Mouse (Mus musculus) stomach, postnatal 0 days (tissue): ENCODE results near the gene Igsf21. TPM values are rescaled to one million over a fixed set of nuclear protein-coding genes. Genes with fewer than 3 reads are reported as not detected.

Source experiments
- ATAC-seq: fragments of 200-750 bp; cut with Nextera tagmentation; 2 replicates; pipeline ENCODE4 v1.8.0; 2017; ENCODE audit not compliant: low FRiP score, low TSS enrichment
- DNase-seq: peaks from one replicate; pipeline ENCODE4 v3.0.0-alpha.2; 2016; ENCODE audit warnings: low spot score
- H3K27ac ChIP-seq: fragments of 300-500 bp; sonication (generic); replicated peaks from 2 replicates; pipeline ENCODE4 v1.5.1; 2014; ENCODE audit warnings: mild to moderate bottlenecking, control low read depth
- H3K27me3 ChIP-seq: fragments of 300-500 bp; sonication (generic); 2 replicates; pipeline ENCODE4 v1.6.1; 2014; ENCODE audit warnings: low read length; ENCODE audit not compliant: control insufficient read depth, insufficient read depth
- H3K36me3 ChIP-seq: fragments of 300-500 bp; sonication (generic); 2 replicates; pipeline ENCODE4 v1.6.1; 2014; ENCODE audit warnings: low read length, mixed read lengths; ENCODE audit not compliant: control insufficient read depth, insufficient read depth
- H3K4me1 ChIP-seq: fragments of 300-500 bp; sonication (generic); replicated peaks from 2 replicates; pipeline ENCODE4 v1.6.1; 2014; ENCODE audit warnings: antibody characterized with exemption; ENCODE audit not compliant: control insufficient read depth, insufficient read depth
- H3K4me2 ChIP-seq: fragments of 300-500 bp; sonication (generic); replicated peaks from 2 replicates; pipeline ENCODE4 v1.6.1; 2014; ENCODE audit warnings: low read depth, mild to moderate bottlenecking, control low read depth, moderate library complexity
- H3K4me3 ChIP-seq: fragments of 300-500 bp; sonication (generic); 2 replicates; pipeline ENCODE4 v1.5.1; 2014; ENCODE audit warnings: low read depth, low read length, control low read depth
- H3K9ac ChIP-seq: fragments of 300-500 bp; sonication (generic); 2 replicates; pipeline ENCODE4 v1.6.1; 2014; ENCODE audit warnings: mild to moderate bottlenecking, low read length, control low read depth, mixed read lengths
- H3K9me3 ChIP-seq: fragments of 300-500 bp; sonication (generic); 2 replicates; pipeline ENCODE4 v1.6.1; 2016; ENCODE audit warnings: low read length; ENCODE audit not compliant: control insufficient read depth
- CTCF ChIP-seq: IDR thresholded peaks from 2 replicates; pipeline ENCODE4 v1.5.1; 2016; ENCODE audit warnings: antibody characterized with exemption, low read depth, mild to moderate bottlenecking, moderate library complexity
- EP300 ChIP-seq: optimal IDR thresholded peaks from 2 replicates; pipeline ENCODE3; 2016; ENCODE audit warnings: antibody characterized with exemption
- WGBS: fragments of 180-500 bp; shearing (Covaris S2); extraction: QIAGEN DNeasy Blood & Tissue Kit; methylation state at CpG from one replicate; pipeline ENCODE4 v1.1.7; 2014; 5-methylcytosine and 5-hydroxymethylcytosine counted together
- polyA plus RNA-seq: library from polyadenylated mRNA; unstranded; fragments of >200 nt; fragmentation: Nextera tagmentation; extraction: Ambion mirVana; gene quantifications from 2 replicates; pipeline ENCODE4 v1.2.1, GENCODE M21; 2015

Igsf21 gene
- polyA plus RNA-seq, 1 experiment from 2014 or later: 1.2 TPM

DNA sequence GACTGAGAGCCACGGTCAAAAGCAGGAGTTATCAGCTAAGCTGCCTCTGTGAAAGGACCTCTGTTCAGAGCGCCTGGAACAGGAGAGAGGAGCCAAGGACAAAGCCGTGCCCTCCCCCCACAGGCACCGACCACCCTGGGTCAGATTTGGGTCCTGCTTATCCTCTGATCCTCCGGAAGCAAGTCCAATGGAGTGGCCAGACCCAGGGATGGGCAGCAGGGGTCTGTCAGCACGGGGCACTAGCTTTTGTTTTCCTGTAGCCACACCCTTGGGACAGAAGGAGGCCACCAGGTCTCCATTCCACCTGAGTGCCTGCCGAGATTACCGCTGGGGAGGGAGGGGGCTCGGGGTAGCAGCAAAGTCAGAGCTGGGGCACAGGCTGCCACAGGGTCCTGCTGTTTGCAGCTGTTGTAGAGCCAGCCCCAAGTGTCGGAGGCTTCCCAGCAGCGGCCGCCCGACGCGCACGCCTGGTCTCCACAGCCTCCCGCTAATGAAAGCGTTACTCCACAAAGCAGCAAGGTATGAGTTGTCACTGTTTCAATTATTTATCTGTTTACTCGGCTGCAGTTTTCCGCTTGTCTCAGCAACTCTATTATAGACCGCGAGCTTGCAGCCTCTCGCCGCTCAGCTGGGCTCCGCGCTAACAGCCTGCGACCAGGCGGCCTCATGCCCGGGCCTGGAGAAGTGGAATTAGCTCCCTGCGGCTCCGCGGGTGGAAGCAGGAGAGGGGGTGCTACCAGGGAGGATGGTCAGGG is 137.5 kb downstream of the Igsf21 start:
- 4% methylated on average over 32 of the region's 32 CpGs for WGBS
- Histone ChIP-seq H3K9ac (no peak overlapping the region), H3K4me1 (no peaks in the 10 kb centered on the region), H3K4me2 (no peak overlapping the region), H3K27me3 (0 out of 2 replicates have a peak, but pooled peaks cover 3% of the 10 kb centered on the region), H3K27ac (no peak overlapping the region), H3K9me3 (no peaks in the 10 kb centered on the region), H3K4me3 (no peak overlapping the region), H3K36me3 (no peaks in the 10 kb centered on the region)
- ATAC-seq: no peak
- TF ChIP-seq EP300 (no peak), CTCF (no peak)
- no peak for DNase-seq

DNA sequence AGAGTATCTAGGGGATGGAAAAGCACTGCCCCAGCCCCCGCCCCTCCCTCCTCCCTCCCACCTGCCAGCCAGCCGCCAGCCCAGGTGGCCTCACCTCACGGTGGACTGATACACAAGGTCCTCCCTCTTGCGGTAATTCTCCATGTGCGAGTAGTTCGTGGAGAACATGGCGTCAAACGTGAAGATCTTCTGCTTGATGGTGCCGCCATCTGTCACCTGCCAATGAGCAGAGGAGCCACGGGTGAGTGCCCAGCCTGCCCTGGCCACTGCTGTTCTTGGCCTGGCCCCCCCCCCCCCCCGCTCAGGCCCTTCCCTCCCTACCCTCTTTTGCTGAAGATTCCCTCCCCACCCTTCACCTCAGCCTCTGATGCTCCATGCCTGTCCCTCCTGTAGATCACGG is 139.4 kb downstream of the Igsf21 start:
- 65% methylated on average over 11 of the region's 12 CpGs for WGBS

DNA sequence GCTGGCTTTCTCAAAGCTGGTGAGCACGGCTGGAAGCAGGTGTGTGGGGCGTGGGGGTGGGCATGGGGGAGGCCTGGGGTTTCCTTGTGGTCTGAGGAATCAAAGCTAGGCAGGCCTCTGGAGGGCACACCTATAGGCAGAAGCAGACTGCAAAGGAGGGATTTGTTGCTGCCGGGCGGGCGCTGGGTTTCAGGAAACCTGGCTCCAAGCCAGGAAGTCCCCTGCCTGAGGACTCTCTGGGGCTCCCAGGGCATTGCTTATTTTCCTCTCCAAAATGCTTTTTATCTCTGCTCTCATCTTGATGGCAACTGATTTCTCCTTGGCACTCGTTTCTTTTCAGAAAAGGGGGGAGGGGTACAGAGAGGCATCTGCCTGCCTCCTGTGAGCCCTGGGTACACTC is 141.8 kb downstream of the Igsf21 start:
- H3K4me1 ChIP-seq: 0 out of 2 replicates have a peak, but pooled peaks cover 2% of the 10 kb centered on the region
- no peak overlapping the region for H3K4me2 ChIP-seq
- no peaks in the 10 kb centered on the region for H3K9me3 ChIP-seq
- no peak for DNase-seq
- no peak overlapping the region for H3K27ac ChIP-seq
- ATAC-seq: no peak
- no peak overlapping the region for H3K9ac ChIP-seq
- 0 out of 2 replicates have a peak, but pooled peaks cover 3% of the 10 kb centered on the region for H3K27me3 ChIP-seq
- H3K4me3 ChIP-seq: no peak overlapping the region
- 14% methylated on average over 6 of the region's 6 CpGs for WGBS
- H3K36me3 ChIP-seq: no peaks in the 10 kb centered on the region
- no peak for TF ChIP-seq EP300
- no peak for TF ChIP-seq CTCF

More for the DNA sequence above, 139.4 kb downstream of the Igsf21 start:
- no peak overlapping the region for H3K27ac ChIP-seq
- H3K4me3 ChIP-seq: no peak overlapping the region
- H3K36me3 ChIP-seq: no peaks in the 10 kb centered on the region
- H3K4me2 ChIP-seq: no peak overlapping the region
- H3K9me3 ChIP-seq: no peaks in the 10 kb centered on the region
- no peak overlapping the region for H3K9ac ChIP-seq
- H3K4me1 ChIP-seq: 0 out of 2 replicates have a peak, but pooled peaks cover 2% of the 10 kb centered on the region
- no peak for TF ChIP-seq CTCF
- TF ChIP-seq EP300: no peak
- no peak for DNase-seq
- H3K27me3 ChIP-seq: 0 out of 2 replicates have a peak, but pooled peaks cover 3% of the 10 kb centered on the region
- no peak for ATAC-seq

DNA sequence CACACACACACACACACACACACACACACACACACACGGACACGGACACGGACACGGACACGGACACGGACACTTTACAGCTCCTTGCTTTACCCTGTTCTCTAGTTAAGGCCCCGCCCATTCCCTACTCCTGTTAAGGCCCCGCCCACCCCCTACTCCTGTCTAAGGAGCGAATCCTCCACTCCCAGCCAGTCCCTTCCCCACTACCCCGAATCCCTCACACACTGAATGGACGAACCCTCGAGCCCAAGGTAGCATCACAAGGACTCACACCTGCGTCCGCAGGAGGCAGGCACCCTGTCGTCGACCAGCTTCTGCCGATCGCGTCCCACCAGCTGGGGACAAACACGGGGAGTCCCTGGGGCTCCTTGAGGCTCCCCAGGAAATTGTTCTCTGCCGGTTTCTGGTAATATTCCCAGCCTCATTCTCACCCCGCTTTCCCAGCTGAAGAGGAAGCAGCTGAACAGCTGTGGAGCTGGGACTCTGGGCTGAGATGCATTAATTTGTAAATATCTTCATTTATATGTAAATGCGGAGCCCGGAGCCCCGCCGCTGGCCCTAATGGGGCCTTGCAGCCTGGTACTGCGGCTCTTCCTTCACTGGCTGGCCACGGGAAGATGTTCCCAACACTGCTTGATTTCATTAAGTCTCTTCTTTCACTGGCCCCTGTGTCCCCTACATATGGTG is 143.1 kb downstream of the Igsf21 start:
- TF ChIP-seq CTCF (no peak), EP300 (no peak)
- Histone ChIP-seq H3K27ac (no peak overlapping the region), H3K4me2 (peak overlapping the region; percentile 31), H3K9ac (no peak overlapping the region), H3K9me3 (no peaks in the 10 kb centered on the region), H3K36me3 (no peaks in the 10 kb centered on the region), H3K4me1 (0 out of 2 replicates have a peak, but pooled peaks cover 2% of the 10 kb centered on the region), H3K4me3 (peak overlapping the region; percentile 23), H3K27me3 (no peaks in the 10 kb centered on the region)
- WGBS: 2% methylated on average over 28 of the region's 28 CpGs
- peak; percentile 54 for DNase-seq
- no peak for ATAC-seq

DNA sequence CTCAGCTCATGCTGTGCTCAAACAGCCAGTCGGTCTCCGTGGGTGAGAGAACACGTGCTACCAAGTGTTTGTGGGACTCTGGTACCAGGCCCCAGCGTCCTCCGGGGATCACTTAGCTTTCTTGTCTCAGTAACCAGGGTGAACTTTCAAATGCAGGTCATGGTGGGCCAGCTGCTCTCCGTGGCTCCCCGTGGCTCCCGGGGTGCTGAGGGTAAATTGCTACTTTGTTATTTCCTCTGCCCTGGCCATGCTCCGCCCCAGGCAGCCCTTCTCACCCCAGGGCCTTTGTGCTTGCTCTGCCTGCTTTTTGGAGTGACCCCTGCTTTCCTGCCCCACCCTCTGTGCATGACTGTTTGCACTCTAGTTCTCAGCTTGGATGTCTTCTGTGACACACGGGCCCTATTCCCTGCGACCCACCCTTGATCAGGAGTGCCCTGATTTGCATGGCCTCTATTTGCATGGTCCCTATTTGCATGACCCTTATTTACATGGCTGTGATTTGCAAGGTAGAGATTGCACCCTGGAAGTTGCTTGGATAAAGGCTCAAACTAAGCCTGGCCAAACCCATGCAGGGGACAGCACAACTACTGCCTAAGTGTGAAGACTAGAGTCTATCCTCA is 143.9 kb downstream of the Igsf21 start:
- Histone ChIP-seq H3K4me1 (0 out of 2 replicates have a peak, but pooled peaks cover 2% of the 10 kb centered on the region), H3K4me3 (no peak overlapping the region), H3K9ac (no peak overlapping the region), H3K4me2 (peak overlapping the region; percentile 31; the same call in 1 of the 2 replicates), H3K36me3 (no peaks in the 10 kb centered on the region), H3K27me3 (no peaks in the 10 kb centered on the region), H3K27ac (no peak overlapping the region), H3K9me3 (no peaks in the 10 kb centered on the region)
- ATAC-seq (no peak; the same call in 1 of the 2 replicates), DNase-seq (no peak)
- WGBS: 14% methylated on average over 11 of the region's 11 CpGs
- TF ChIP-seq CTCF: no peak
- no peak for TF ChIP-seq EP300
